Mouse (Mus musculus) 3134 (cell line): Measurements from ENCODE around the gene Slc25a22.
A peak's percentile ranks its signal among the peaks of the same experiment; 100 is the strongest.

Experiments used
- DNase-seq: peaks from one replicate; pipeline ENCODE4 v3.0.0-alpha.2; 2011; ENCODE audit warnings: low spot score; ENCODE audit not compliant: insufficient read length; ENCODE audit errors: extremely low read depth

The Slc25a22 gene

GRCm38 (mm10) chr7:141387807-141388486 is 49.7 kb downstream of the Slc25a22 start:
- DNase-seq, result no peak

DNA sequence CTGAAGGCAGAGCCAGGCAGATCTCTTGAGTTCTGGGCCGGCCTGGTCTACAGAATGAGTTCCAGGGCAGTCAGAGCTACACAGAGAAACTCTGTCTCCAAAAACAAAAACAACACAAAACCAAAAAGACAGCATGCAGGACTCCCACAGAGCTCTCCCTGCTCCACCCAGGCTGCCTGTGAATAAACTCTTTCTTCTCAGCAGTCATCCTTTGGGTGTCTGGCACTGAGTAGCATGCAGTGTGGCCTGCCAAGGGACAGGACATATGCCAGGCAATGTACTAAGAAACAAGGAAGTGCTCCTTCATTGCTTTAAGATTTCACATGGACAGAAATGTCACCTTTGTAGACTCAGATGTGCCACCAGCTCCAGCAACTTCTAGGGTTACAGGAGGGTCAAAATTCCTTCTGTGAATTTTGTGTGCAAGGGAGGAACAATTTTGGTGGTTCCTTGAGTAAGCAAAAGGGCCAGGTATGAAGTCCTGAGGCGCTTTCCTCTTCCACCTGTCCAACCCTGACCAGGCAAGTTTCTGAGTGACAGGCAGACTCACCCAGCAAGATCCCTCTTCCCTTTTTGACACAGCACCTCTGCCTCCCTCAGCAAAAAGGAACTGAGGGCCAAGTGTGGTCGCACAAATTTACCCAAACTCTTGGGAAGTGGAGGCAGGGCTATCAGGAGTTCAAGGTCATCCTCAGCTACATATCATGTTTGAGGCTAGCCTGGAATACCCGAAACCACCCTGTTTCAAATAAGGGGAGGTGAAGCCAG is 56.4 kb downstream of the Slc25a22 start:
- peak; percentile 25 for DNase-seq
